Mouse (Mus musculus) intestine, embryonic 16.5 days (tissue): ENCODE results near the gene Lamp2. TPM values are rescaled to one million over a fixed set of nuclear protein-coding genes. Genes with fewer than 3 reads are reported as not detected.

Experiments
- ATAC-seq: fragments of 200-750 bp; cut with Nextera tagmentation; 2 replicates; pipeline ENCODE4 v1.8.0; 2017; ENCODE audit warnings: moderate TSS enrichment, moderate library complexity
- H3K27ac ChIP-seq: fragments of 300-500 bp; sonication (generic); 2 replicates; pipeline ENCODE4 v1.5.1; 2014; ENCODE audit warnings: mild to moderate bottlenecking, low read length
- H3K27me3 ChIP-seq: fragments of 300-500 bp; sonication (generic); replicated peaks from 2 replicates; pipeline ENCODE4 v1.6.1; 2014; ENCODE audit warnings: low read length, control low read depth, mixed read lengths; ENCODE audit not compliant: control insufficient read depth, insufficient read depth
- H3K36me3 ChIP-seq: fragments of 300-500 bp; sonication (generic); 2 replicates; pipeline ENCODE4 v1.6.1; 2014; ENCODE audit warnings: low read length, control low read depth; ENCODE audit not compliant: control insufficient read depth, insufficient read depth
- H3K4me1 ChIP-seq: fragments of 300-500 bp; sonication (generic); 2 replicates; pipeline ENCODE4 v1.6.1; 2014; ENCODE audit warnings: low read length, control low read depth, mixed read lengths; ENCODE audit not compliant: control insufficient read depth, insufficient read depth
- H3K4me2 ChIP-seq: fragments of 300-500 bp; sonication (generic); 2 replicates; pipeline ENCODE4 v1.6.1; 2014; ENCODE audit warnings: low read depth, low read length, control low read depth
- H3K4me3 ChIP-seq: fragments of 300-500 bp; sonication (generic); 2 replicates; pipeline ENCODE4 v1.5.1; 2014; ENCODE audit warnings: mild to moderate bottlenecking, low read length
- H3K9ac ChIP-seq: fragments of 300-500 bp; sonication (generic); 2 replicates; pipeline ENCODE4 v1.6.1; 2014; ENCODE audit warnings: low read depth, low read length
- H3K9me3 ChIP-seq: fragments of 300-500 bp; sonication (generic); 2 replicates; pipeline ENCODE4 v1.6.1; 2016; ENCODE audit warnings: low read length, control low read depth; ENCODE audit not compliant: control insufficient read depth
- WGBS: fragments of 180-500 bp; shearing (Covaris S2); extraction: QIAGEN DNeasy Blood & Tissue Kit; methylation state at CpG from one replicate; pipeline ENCODE4 v1.1.7; 2014; 5-methylcytosine and 5-hydroxymethylcytosine counted together
- polyA plus RNA-seq: library from polyadenylated mRNA; unstranded; fragments of >200 nt; fragmentation: Nextera tagmentation; extraction: Ambion mirVana; gene quantifications from 2 replicates; pipeline ENCODE4 v1.2.1, GENCODE M21; 2015

Lamp2 gene
- polyA plus RNA-seq, 1 experiment from 2014 or later, result 172 TPM

DNA sequence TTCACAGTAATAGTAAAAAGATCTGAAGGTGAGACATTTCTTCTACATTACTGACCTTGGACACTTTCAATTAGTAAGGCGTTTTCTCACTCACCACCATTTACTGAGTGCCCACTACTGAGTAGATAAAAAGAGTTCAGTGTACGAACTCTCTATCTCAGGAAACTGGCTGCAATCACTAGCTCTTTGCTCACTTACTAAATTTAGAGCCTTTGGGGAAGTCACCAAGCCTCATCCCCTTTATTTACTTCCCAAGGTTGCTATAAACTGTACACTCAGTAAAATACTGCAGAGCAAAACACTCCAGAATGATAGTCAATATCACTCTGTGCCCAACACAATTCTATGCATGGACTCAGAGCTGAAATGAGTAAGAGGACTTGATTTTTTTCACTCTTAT, 16.6 kb downstream of the Lamp2 start:
- Histone ChIP-seq H3K4me2 (no peak overlapping the region), H3K4me3 (no peak overlapping the region), H3K27ac (no peak overlapping the region), H3K36me3 (no peaks in the 10 kb centered on the region), H3K9me3 (no peaks in the 10 kb centered on the region), H3K9ac (no peak overlapping the region), H3K4me1 (no peaks in the 10 kb centered on the region), H3K27me3 (no peaks in the 10 kb centered on the region)
- no peak for ATAC-seq
- 64% methylated on average over 2 of the region's 2 CpGs for WGBS

DNA sequence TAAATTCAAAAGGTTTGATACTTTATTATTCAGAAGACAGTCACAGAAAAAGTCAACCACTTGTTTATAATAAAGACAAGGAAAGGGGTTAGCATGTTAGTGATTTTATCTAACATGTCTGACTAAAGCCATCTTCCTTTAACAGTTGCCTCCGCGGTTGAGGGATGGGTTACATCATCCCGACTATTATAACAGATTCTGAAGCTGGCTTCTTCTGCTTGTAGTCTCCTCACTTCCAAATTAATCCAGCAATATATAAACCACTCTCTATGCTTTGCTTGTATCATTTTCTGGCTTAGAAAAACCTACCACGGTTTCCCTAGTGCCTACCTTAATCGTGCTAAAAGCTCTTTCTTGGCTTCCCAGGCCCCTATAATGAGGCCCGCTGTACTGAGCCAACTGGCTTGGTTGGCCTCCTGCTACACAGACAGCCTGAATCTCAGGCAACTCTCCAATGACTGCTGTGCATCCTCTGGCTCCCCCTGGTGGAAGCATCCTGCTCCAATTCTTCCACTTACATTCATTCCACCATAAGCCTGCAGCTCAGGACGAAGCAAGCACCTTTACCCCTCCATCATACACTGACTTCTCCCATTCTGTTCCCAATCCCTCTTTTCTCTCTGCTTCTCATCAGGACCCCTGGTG, 18.0 kb downstream of the Lamp2 start:
- H3K9me3 ChIP-seq, result no peaks in the 10 kb centered on the region
- ATAC-seq, result no peak
- WGBS, result 51% methylated on average over 7 of the region's 7 CpGs
- H3K36me3 ChIP-seq, result no peaks in the 10 kb centered on the region
- H3K9ac ChIP-seq, result no peak overlapping the region
- H3K4me1 ChIP-seq, result no peaks in the 10 kb centered on the region
- H3K27ac ChIP-seq, result no peak overlapping the region
- H3K27me3 ChIP-seq, result no peaks in the 10 kb centered on the region
- no peak overlapping the region for H3K4me2 ChIP-seq
- H3K4me3 ChIP-seq, result no peak overlapping the region

DNA sequence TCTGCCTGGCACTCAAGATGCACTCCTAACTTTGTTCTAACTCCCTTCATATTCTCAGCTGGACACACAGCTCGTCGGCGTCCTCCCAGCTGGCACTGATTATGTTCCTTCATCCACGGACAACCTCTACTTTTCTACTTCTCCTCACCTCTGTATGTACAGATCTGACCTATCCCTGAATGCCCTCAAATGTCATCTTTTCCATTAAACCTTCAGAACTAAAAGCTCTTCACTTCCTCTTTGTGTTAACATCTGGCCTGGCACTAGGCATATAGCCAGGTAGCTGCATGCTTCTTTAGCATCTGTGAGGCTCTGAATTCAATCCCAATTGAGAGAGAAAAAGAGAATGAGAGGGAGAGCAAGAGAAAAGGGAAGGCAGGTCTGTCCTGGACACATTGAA, 26.8 kb downstream of the Lamp2 start:
- no peak for ATAC-seq
- Histone ChIP-seq H3K4me2 (no peak overlapping the region), H3K36me3 (no peaks in the 10 kb centered on the region), H3K27me3 (no peaks in the 10 kb centered on the region), H3K9me3 (no peaks in the 10 kb centered on the region), H3K4me1 (no peaks in the 10 kb centered on the region), H3K9ac (no peak overlapping the region), H3K4me3 (no peak overlapping the region), H3K27ac (no peak overlapping the region)
- 90% methylated on average over 4 of the region's 4 CpGs for WGBS

DNA sequence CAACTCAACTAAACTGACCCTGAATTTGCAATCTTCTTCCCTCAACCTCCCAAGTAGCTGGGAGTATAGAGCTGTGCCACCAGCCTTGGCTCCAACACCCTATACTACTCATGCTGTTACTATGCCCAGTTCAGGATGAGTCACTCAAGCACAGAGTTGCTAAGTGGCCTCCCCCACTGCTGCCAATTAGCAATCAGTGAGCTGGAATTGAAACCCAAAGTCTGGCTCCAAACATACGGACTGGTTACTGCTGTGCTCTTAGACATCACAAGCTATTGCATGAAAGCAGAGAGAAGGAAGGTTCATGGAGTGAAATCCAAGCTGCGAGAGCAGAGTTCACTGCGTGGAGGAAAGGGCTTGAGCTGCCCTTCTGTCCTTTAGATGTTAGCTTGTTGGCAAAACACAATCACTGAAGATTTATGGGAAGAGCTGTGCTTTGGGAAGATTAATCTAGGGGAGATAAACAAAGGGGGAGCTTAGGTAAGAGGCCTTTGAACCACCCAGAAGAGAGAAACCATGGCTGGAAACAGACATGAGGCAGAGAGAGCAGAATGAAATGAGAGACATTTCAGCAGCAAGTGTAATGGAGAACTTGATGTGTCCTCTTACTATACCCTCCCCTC, 27.3 kb downstream of the Lamp2 start:
- ATAC-seq, result no peak
- no peaks in the 10 kb centered on the region for H3K36me3 ChIP-seq
- no peak overlapping the region for H3K4me2 ChIP-seq
- WGBS, result 72% methylated on average over 3 of the region's 3 CpGs
- no peak overlapping the region for H3K9ac ChIP-seq
- no peak overlapping the region for H3K27ac ChIP-seq
- H3K9me3 ChIP-seq, result no peaks in the 10 kb centered on the region
- H3K4me1 ChIP-seq, result no peaks in the 10 kb centered on the region
- H3K4me3 ChIP-seq, result no peak overlapping the region
- no peaks in the 10 kb centered on the region for H3K27me3 ChIP-seq

DNA sequence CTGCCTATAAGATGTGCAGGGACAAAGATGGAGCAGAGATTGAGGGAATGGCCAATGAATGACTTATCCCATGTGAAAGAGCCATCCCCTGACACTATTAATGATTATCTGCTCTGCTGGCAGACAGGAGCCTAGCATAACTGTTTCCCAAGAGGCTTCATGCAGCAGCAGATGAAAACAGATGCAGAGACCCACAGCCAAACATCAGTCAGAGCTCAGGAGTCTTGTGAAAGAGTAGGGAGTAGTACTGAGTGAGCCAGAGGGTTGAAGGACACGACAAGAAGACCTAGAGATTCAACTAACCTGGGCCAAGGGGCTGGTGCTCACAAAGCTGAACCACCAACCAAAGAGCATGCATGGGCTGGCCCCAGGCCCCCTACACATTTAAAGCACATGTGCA, 30.2 kb downstream of the Lamp2 start:
- H3K27ac ChIP-seq, result no peak overlapping the region

DNA sequence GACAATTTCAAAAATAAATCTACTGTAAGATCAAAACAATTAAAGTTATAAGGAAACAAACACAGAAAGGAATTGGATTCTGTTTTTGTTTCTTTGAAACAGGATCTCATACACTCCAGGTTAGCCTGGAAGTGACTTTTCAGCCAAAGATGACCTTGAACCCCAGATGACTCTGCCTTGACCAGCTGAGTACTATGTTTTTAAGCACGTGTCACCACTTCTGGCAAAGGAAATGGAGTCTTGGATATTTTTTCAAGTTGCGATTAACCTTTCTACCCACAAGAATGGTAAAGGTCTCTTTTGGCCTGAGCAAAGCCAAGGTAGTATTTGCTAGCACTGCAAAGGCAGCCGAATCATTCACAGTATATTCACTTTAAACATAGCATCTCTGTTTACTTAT, 33.2 kb downstream of the Lamp2 start:
- no peaks in the 10 kb centered on the region for H3K4me1 ChIP-seq
- ATAC-seq, result no peak
- no peak overlapping the region for H3K27ac ChIP-seq
- H3K9me3 ChIP-seq, result no peaks in the 10 kb centered on the region
- H3K27me3 ChIP-seq, result no peaks in the 10 kb centered on the region
- no peak overlapping the region for H3K4me3 ChIP-seq
- no peak overlapping the region for H3K9ac ChIP-seq
- 73% methylated on average over 3 of the region's 3 CpGs for WGBS
- no peak overlapping the region for H3K4me2 ChIP-seq
- no peaks in the 10 kb centered on the region for H3K36me3 ChIP-seq

More for the DNA sequence above, 30.2 kb downstream of the Lamp2 start:
- no peak for ATAC-seq
- 70% methylated on average over 1 of the region's 1 CpGs for WGBS
- Histone ChIP-seq H3K4me2 (no peak overlapping the region), H3K9me3 (no peaks in the 10 kb centered on the region), H3K9ac (no peak overlapping the region), H3K4me1 (no peaks in the 10 kb centered on the region), H3K27me3 (no peaks in the 10 kb centered on the region), H3K4me3 (no peak overlapping the region), H3K36me3 (no peaks in the 10 kb centered on the region)

DNA sequence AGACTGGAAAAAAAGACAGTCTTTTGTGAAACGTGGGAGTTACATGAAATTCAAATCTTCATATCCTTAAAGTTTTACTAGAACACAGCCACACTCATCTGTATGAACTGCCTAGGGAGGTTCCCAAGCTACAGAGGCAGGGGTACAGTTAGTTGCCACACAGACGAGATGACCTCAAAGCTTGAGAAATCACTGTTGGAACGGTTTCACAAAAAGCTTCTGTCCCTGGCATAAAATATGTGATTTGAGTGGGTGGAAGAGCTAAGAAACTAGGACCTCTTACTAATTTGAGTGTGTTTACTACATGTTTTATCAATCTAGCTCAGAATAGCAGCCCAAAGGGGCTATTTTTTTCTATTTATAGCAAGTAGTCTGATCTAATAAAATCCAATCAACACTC, 33.9 kb downstream of the Lamp2 start:
- no peaks in the 10 kb centered on the region for H3K27me3 ChIP-seq

DNA sequence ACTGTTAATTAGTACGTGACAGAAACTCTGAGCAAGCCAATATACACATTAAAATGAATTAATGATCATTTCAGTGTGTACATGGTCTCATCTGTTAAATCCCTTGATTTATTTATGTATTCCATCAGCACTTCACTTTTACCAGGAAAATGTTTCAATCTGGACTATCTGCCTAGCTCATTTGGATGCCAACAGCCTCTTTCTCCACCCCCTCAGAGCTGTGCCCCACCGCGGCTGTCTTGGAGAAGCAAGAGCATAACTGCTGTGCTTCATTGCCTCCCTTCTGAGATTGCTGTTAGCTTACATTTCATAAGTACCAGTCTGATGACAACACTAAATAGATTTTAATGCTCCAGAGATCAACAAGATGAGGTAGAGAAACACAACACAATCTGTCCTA, 52.4 kb downstream of the Lamp2 start:
- no peak overlapping the region for H3K27ac ChIP-seq
- ATAC-seq, result no peak
- WGBS, result 65% methylated on average over 3 of the region's 3 CpGs
- 0 out of 2 replicates have a peak, but pooled peaks cover 4% of the 10 kb centered on the region for H3K4me1 ChIP-seq
- H3K4me2 ChIP-seq, result no peak overlapping the region
- no peaks in the 10 kb centered on the region for H3K27me3 ChIP-seq
- H3K9ac ChIP-seq, result no peak overlapping the region
- no peaks in the 10 kb centered on the region for H3K36me3 ChIP-seq
- H3K9me3 ChIP-seq, result no peaks in the 10 kb centered on the region
- H3K4me3 ChIP-seq, result no peak overlapping the region

More for the DNA sequence above, 33.9 kb downstream of the Lamp2 start:
- H3K9me3 ChIP-seq, result no peaks in the 10 kb centered on the region
- no peak overlapping the region for H3K9ac ChIP-seq
- H3K4me1 ChIP-seq, result no peaks in the 10 kb centered on the region
- no peak overlapping the region for H3K4me3 ChIP-seq
- no peak overlapping the region for H3K4me2 ChIP-seq
- ATAC-seq, result no peak
- no peak overlapping the region for H3K27ac ChIP-seq
- no peaks in the 10 kb centered on the region for H3K36me3 ChIP-seq
- WGBS, result 67% methylated on average over 3 of the region's 3 CpGs

DNA sequence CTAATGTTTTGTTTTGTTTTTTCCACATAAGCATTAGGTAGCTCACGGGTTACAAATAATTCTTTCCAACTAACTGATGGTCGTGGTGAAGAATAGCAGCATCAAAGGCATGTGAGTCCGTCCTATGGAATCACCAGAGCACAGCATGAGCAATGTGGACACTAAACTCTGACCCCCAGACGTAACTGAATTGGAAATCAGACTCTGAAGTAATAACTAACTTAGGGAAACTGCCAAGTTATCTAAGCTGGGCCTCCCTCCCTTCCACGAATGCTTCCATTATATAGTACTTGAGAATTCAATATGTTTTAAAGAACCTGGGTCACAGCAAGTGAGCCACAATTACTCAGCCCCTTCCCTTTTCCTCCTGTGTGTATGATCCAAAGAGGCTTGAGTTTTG, 53.3 kb downstream of the Lamp2 start:
- 0 out of 2 replicates have a peak, but pooled peaks cover 4% of the 10 kb centered on the region for H3K4me1 ChIP-seq
- WGBS, result 74% methylated on average over 5 of the region's 5 CpGs
- H3K36me3 ChIP-seq, result no peaks in the 10 kb centered on the region
- H3K4me3 ChIP-seq, result no peak overlapping the region
- no peak for ATAC-seq
- no peaks in the 10 kb centered on the region for H3K27me3 ChIP-seq
- H3K9me3 ChIP-seq, result no peaks in the 10 kb centered on the region
- H3K9ac ChIP-seq, result no peak overlapping the region
- H3K4me2 ChIP-seq, result no peak overlapping the region
- no peak overlapping the region for H3K27ac ChIP-seq

DNA sequence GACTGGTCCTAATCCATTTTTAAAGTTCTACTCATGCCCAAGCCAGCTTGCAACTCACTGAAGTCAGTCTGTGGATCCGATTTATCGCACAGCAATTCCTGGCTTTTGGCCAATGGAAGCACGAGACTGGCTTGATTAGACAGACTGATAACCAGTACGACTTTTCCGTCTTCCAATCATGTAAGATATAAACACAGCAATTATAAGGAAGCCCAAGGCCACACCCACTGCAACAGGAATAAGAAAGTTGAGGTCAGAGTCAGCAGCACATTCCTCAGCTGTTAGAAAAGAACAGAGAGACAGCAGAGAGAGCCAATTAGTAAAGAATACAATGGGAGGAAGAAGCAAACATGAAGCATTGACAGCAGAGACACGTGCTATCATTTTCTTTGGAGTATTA, 54.2 kb downstream of the Lamp2 start:
- WGBS, result 40% methylated on average over 6 of the region's 6 CpGs
- Histone ChIP-seq H3K4me1 (0 out of 2 replicates have a peak, but pooled peaks cover 4% of the 10 kb centered on the region), H3K36me3 (no peaks in the 10 kb centered on the region), H3K9ac (no peak overlapping the region), H3K27me3 (no peaks in the 10 kb centered on the region), H3K27ac (no peak overlapping the region), H3K4me3 (no peak overlapping the region), H3K4me2 (no peak overlapping the region), H3K9me3 (no peaks in the 10 kb centered on the region)
- peak; percentile 80 for ATAC-seq
